Mouse (Mus musculus): ENCODE measurements around the gene Hspd1. TPM values are rescaled to one million over a fixed set of nuclear protein-coding genes. Genes with fewer than 3 reads are reported as not detected.

Hspd1 gene
- polyA plus RNA-seq, 1 experiment, result 118 TPM

DNA sequence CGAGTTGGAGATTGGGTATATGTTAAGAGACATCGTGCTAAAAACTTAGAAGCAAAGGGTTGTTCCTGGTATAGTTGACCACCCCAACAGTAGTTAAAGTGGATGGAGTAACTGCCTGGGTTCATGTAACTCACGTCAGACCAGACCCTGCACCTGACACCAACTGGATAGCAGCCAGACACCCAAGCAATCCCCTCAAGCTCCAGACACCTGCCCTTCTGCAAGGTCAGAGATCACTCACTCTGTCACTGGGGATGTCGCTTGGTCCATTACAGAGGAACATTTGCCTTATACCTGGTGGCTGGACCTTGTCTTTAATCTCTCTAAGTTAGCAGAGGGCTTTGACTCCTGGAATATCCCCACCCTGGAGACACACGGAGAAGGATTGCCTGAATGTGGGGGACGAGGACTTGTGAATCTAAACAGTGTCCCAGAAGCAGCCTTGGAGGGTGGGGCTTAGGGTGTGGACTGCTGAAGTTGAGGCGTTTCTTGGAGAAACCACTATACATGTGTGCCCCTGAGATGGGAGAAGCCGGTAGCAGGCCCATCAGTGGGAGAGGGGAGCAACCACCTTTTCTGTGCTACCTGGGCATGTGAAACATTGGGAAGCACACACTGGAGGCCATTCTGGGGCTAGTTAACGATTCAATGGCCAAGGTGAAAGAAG, 19.0 kb upstream of the Hspd1 start:
- H3K27ac ChIP-seq (ENCODE audit: insufficient read depth, low read length), result no peak overlapping the region
- TF ChIP-seq CTCF (IDR thresholded peaks at IDR 0.05; ENCODE audit: borderline replicate concordance, insufficient read depth, low read depth, low read length) (no peak), POLR2A (IDR thresholded peaks at IDR 0.05; ENCODE audit: borderline replicate concordance, insufficient read depth, low read length) (no peak)
- H3K27me3 ChIP-seq (ENCODE audit: control insufficient read depth, insufficient read depth, low read length), result no peaks in the 10 kb centered on the region
- H3K4me3 ChIP-seq (replicated peaks; ENCODE audit: insufficient read depth, low read depth, low read length), result no peak overlapping the region
- DNase-seq, result no peak
- WGBS, result 84% methylated on average over 9 of the region's 9 CpGs
- no peaks in the 10 kb centered on the region for H3K4me1 ChIP-seq (ENCODE audit: control insufficient read depth, insufficient read depth, low read length)

GRCm38 (mm10) chr1:55092469-55092868, 4.4 kb upstream of the Hspd1 start:
- TF ChIP-seq CTCF (IDR thresholded peaks at IDR 0.05; ENCODE audit: borderline replicate concordance, insufficient read depth, low read depth, low read length), result no peak
- TF ChIP-seq POLR2A (IDR thresholded peaks at IDR 0.05; ENCODE audit: borderline replicate concordance, insufficient read depth, low read length), result no peak
- Histone ChIP-seq H3K27me3 (ENCODE audit: control insufficient read depth, insufficient read depth, low read length) (no peaks in the 10 kb centered on the region), H3K27ac (ENCODE audit: insufficient read depth, low read length) (no peak overlapping the region), H3K4me1 (ENCODE audit: control insufficient read depth, insufficient read depth, low read length) (no peaks in the 10 kb centered on the region), H3K4me3 (replicated peaks; ENCODE audit: insufficient read depth, low read depth, low read length) (no peak overlapping the region)
- DNase-seq, result no peak
- WGBS, result 80% methylated on average over 1 of the region's 1 CpGs

DNA sequence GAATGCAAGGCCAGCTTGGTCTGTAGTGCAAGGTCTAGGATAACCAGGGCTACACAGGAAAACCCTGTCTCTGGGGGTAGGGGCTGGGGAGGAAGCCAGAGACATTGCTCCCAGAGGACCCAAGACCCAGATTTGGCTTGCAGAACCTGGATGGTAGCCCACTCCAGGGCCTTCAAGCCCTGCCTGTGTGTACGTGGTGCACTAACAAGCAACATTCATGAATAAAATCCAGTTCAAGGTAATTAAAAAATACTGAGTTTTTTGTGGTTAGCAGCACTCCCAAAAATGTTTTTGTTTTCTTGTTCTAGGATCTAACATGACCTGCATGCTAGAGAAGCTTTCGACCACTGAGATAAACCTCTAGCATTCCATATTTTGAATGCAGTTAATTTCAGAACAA, 4.0 kb upstream of the Hspd1 start:
- 57% methylated on average over 2 of the region's 2 CpGs for WGBS
- H3K27ac ChIP-seq (ENCODE audit: insufficient read depth, low read length), result no peak overlapping the region
- TF ChIP-seq POLR2A (IDR thresholded peaks at IDR 0.05; ENCODE audit: borderline replicate concordance, insufficient read depth, low read length), result no peak
- no peak for TF ChIP-seq CTCF (IDR thresholded peaks at IDR 0.05; ENCODE audit: borderline replicate concordance, insufficient read depth, low read depth, low read length)
- no peaks in the 10 kb centered on the region for H3K4me1 ChIP-seq (ENCODE audit: control insufficient read depth, insufficient read depth, low read length)
- no peaks in the 10 kb centered on the region for H3K27me3 ChIP-seq (ENCODE audit: control insufficient read depth, insufficient read depth, low read length)
- DNase-seq, result no peak
- no peak overlapping the region for H3K4me3 ChIP-seq (replicated peaks; ENCODE audit: insufficient read depth, low read depth, low read length)

DNA sequence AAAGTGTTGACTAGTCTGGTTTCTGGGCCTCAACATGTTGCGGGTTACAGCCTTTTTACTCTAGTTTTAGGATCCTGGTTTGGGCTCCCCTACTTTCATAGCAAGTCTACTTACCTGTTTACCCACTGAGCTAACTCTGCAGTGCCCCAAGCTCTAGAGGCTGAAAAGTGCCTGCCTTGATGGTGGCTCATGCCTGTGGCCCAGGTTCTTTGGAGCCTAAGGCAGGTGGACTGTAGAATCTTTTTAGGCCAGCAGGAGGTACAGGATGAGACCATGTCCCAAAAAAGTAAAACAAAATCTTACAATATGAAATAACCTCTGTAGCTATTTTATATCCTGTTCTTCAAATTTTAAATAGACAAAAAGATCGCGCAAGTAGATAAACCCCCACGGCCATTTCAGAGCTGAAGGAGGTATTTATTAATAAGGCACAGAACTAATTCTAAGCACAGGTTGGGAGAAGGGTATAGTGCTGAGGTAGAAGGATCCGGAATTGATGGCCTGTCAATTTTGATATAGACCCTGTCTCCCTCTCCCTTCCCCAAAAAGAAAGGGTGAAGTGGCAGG, 1.5 kb upstream of the Hspd1 start:
- WGBS, result 90% methylated on average over 5 of the region's 5 CpGs

DNA sequence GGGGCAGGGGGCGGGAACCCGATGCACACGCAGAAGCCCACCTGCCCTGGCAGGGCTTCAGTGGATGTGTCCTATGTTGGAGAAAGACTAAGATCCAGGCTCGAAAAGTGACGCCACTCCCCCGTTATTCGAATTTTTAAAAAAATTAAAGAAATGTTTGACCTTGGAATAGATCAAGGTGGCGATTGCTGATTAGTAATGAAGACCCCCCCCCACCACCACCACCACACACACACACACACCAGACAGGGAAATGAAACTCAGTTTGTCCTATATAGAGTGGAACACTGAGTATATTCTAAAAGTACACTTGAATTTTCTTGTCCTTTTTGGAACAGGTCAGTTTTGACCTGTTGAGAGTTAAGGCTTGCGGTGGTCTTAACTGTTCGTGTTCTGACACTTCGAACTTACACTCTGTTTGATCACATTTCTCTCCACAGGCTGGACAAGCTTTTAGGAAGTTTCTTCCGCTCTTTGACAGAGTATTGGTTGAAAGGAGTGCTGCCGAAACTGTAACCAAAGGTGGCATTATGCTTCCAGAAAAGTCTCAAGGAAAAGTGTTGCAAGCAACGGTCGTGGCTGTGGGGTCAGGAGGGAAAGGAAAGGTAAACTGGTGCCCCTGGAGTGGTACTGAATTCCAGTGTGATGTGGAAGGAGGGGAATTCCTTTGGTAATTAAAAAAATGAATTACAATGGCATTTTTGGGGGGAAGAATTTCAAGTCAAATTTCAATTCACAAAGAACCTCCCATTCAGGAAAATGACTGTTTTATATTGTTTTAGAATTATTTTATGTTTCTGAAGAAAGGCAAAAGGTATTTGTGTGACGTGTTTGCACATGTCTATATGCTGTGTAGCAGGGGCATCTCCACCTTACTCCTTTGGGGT, 811 bp upstream of the Hspd1 start:
- Histone ChIP-seq H3K27ac (ENCODE audit: insufficient read depth, low read length) (peak overlapping the region; percentile 6), H3K27me3 (ENCODE audit: control insufficient read depth, insufficient read depth, low read length) (no peaks in the 10 kb centered on the region), H3K4me1 (ENCODE audit: control insufficient read depth, insufficient read depth, low read length) (peaks cover 5% of the 10 kb centered on the region), H3K4me3 (replicated peaks; ENCODE audit: insufficient read depth, low read depth, low read length) (peak overlapping the region; percentile 62)
- TF ChIP-seq POLR2A (IDR thresholded peaks at IDR 0.05; ENCODE audit: borderline replicate concordance, insufficient read depth, low read length) (no peak), CTCF (IDR thresholded peaks at IDR 0.05; ENCODE audit: borderline replicate concordance, insufficient read depth, low read depth, low read length) (no peak)
- 5% methylated on average over 16 of the region's 16 CpGs for WGBS
- no peak for DNase-seq

More for the DNA sequence above, 1.5 kb upstream of the Hspd1 start:
- H3K27me3 ChIP-seq (ENCODE audit: control insufficient read depth, insufficient read depth, low read length), result no peaks in the 10 kb centered on the region
- no peak for DNase-seq
- H3K27ac ChIP-seq (ENCODE audit: insufficient read depth, low read length), result no peak overlapping the region
- H3K4me3 ChIP-seq (replicated peaks; ENCODE audit: insufficient read depth, low read depth, low read length), result no peak overlapping the region
- peaks cover 5% of the 10 kb centered on the region for H3K4me1 ChIP-seq (ENCODE audit: control insufficient read depth, insufficient read depth, low read length)
- TF ChIP-seq CTCF (IDR thresholded peaks at IDR 0.05; ENCODE audit: borderline replicate concordance, insufficient read depth, low read depth, low read length) (no peak), POLR2A (IDR thresholded peaks at IDR 0.05; ENCODE audit: borderline replicate concordance, insufficient read depth, low read length) (no peak)

GRCm38 (mm10) chr1:55087401-55087904, 590 bp downstream of the Hspd1 start:
- Histone ChIP-seq H3K4me3 (replicated peaks; ENCODE audit: insufficient read depth, low read depth, low read length) (peak overlapping the region; percentile 62), H3K27ac (ENCODE audit: insufficient read depth, low read length) (peak overlapping the region; percentile 96), H3K27me3 (ENCODE audit: control insufficient read depth, insufficient read depth, low read length) (no peaks in the 10 kb centered on the region), H3K4me1 (ENCODE audit: control insufficient read depth, insufficient read depth, low read length) (peaks cover 5% of the 10 kb centered on the region)
- under 1% methylated on average over 49 of the region's 57 CpGs for WGBS
- DNase-seq, result no peak
- TF ChIP-seq POLR2A (IDR thresholded peaks at IDR 0.05; ENCODE audit: borderline replicate concordance, insufficient read depth, low read length), result no peak; the same call in 1 of the 2 replicates
- no peak for TF ChIP-seq CTCF (IDR thresholded peaks at IDR 0.05; ENCODE audit: borderline replicate concordance, insufficient read depth, low read depth, low read length)

DNA sequence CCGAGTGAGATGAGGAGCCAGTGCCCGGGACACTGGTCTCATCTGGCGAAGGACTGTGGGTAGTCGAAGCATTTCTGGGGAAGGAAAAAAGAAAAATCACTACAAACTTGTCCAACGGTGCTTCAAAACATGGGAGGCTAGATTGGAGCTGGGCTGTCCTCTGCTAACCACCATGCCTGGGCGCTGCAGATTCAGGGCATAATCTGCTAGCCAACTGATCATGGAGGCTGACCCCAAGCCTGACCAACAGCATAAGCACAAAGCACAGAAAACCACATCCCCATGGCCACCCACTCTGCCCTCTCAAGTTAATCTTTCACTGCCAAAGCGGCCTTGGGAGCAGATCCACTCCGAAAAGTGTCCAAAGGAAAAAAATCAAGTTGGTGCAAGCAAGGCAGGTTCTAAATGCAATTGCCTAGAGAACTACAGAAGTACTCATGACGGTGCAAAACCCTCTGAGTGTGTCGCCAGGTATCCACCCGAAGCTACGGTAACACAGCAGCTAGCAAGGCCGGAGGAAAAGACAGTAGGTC, 1.1 kb downstream of the Hspd1 start:
- H3K27me3 ChIP-seq (ENCODE audit: control insufficient read depth, insufficient read depth, low read length), result no peaks in the 10 kb centered on the region
- DNase-seq, result no peak
- H3K4me1 ChIP-seq (ENCODE audit: control insufficient read depth, insufficient read depth, low read length), result peaks cover 5% of the 10 kb centered on the region
- peak overlapping the region; percentile 96 for H3K27ac ChIP-seq (ENCODE audit: insufficient read depth, low read length)
- no peak for TF ChIP-seq CTCF (IDR thresholded peaks at IDR 0.05; ENCODE audit: borderline replicate concordance, insufficient read depth, low read depth, low read length)
- TF ChIP-seq POLR2A (IDR thresholded peaks at IDR 0.05; ENCODE audit: borderline replicate concordance, insufficient read depth, low read length), result no peak
- H3K4me3 ChIP-seq (replicated peaks; ENCODE audit: insufficient read depth, low read depth, low read length), result peak overlapping the region; percentile 62
- WGBS, result under 1% methylated on average over 13 of the region's 13 CpGs
